Mouse (Mus musculus): Measurements from ENCODE around the gene Stk39.

- no peak for TF ChIP-seq CTCF (IDR thresholded peaks at IDR 0.05; ENCODE audit: borderline replicate concordance, insufficient read depth, low read length)
- no peak for TF ChIP-seq POLR2A (IDR thresholded peaks at IDR 0.05; ENCODE audit: low read depth, low read length)
These were observed 38.2 kb downstream of the Stk39 start for GRCm38 (mm10) chr2:68433736-68434312.
